Mouse (Mus musculus): ENCODE data around the gene Fus.

GRCm38 (mm10) chr7:127923714-127924113, 43.5 kb upstream of the Fus start:
- TF ChIP-seq CTCF (IDR thresholded peaks at IDR 0.05) = no peak
- no peak for TF ChIP-seq EP300 (IDR thresholded peaks at IDR 0.05)

Measured in lung, postnatal 0 days (tissue).